Mouse (Mus musculus): ENCODE measurements around the gene BC051665.

GRCm38 (mm10) chr13:60809690-60810089 is 23.5 kb upstream of the BC051665 start:
- TF ChIP-seq CTCF (IDR thresholded peaks at IDR 0.05; ENCODE audit: low read depth, low read length): no peak
- no peak for TF ChIP-seq TAL1 (conservative IDR thresholded peaks at IDR 0.05; ENCODE audit: low read depth, low read length)
